Mouse (Mus musculus): Measurements from ENCODE around the gene Epha7. TPM values are rescaled to one million over a fixed set of nuclear protein-coding genes. Genes with fewer than 3 reads are reported as not detected.

The Epha7 gene
- polyA plus RNA-seq, 1 experiment from 2014 or later = 67.8 TPM

DNA sequence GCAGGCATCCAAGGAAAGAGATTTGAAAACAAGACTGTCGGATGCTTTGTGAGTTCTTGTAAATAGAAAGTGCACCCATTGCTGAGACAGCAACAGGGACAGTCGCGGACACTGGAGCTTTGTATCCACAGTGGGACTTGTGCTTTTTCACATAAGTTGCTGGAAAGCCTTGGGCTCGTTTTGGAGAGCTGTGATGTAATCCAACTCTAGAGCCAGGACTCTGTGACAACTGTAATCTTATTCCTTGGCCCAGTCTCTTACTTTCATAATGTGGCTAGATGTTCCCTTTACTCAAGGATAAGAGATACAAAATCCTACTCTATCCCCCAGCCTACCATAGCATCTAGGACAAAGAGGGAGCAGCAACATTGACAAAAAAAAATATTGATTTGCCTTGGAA is 97.2 kb downstream of the Epha7 start:
- Histone ChIP-seq H3K9me3 (ENCODE audit: control insufficient read depth, low read length) (no peaks in the 10 kb centered on the region), H3K27me3 (ENCODE audit: control insufficient read depth, insufficient read depth, low read length) (no peaks in the 10 kb centered on the region), H3K4me3 (ENCODE audit: low read depth, low read length) (no peak overlapping the region), H3K27ac (ENCODE audit: low read depth, low read length) (no peak overlapping the region), H3K4me2 (replicated peaks; ENCODE audit: low read depth, low read length) (no peak overlapping the region), H3K9ac (ENCODE audit: low read depth, low read length) (no peak overlapping the region), H3K4me1 (replicated peaks; ENCODE audit: control insufficient read depth, insufficient read depth, low read length) (no peaks in the 10 kb centered on the region), H3K36me3 (ENCODE audit: control insufficient read depth, insufficient read depth, low read length) (no peaks in the 10 kb centered on the region)
- ATAC-seq (ENCODE audit: low FRiP score) = no peak
- 80% methylated on average over 4 of the region's 4 CpGs for WGBS
- DNase-seq (ENCODE audit: low spot score) = no peak

DNA sequence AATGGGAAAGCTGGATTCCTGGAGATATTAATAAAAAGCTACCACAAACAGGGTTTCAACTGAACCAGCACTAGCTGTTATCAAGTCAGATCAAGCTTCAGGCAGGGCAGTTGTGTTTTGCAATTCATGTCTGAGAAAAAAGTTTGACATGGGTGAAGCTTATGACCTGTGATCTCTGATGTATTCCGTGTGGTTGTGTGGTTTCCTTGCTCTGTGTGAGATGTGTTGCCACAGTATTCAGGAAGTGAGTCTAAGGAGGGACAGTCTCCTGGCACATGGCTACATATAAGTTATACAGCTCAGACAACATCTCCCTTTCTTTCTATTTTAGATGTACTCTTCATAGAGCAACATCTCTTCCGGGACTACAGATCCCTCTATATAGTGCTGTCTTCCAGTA is 99.1 kb downstream of the Epha7 start:
- no peak for DNase-seq (ENCODE audit: low spot score)
- H3K36me3 ChIP-seq (ENCODE audit: control insufficient read depth, insufficient read depth, low read length) = no peaks in the 10 kb centered on the region
- H3K9ac ChIP-seq (ENCODE audit: low read depth, low read length) = no peak overlapping the region
- no peak overlapping the region for H3K27ac ChIP-seq (ENCODE audit: low read depth, low read length)
- no peaks in the 10 kb centered on the region for H3K9me3 ChIP-seq (ENCODE audit: control insufficient read depth, low read length)
- no peak for ATAC-seq (ENCODE audit: low FRiP score)
- no peak overlapping the region for H3K4me2 ChIP-seq (replicated peaks; ENCODE audit: low read depth, low read length)
- 81% methylated on average over 2 of the region's 2 CpGs for WGBS
- no peak overlapping the region for H3K4me3 ChIP-seq (ENCODE audit: low read depth, low read length)
- H3K27me3 ChIP-seq (ENCODE audit: control insufficient read depth, insufficient read depth, low read length) = no peaks in the 10 kb centered on the region
- H3K4me1 ChIP-seq (replicated peaks; ENCODE audit: control insufficient read depth, insufficient read depth, low read length) = no peaks in the 10 kb centered on the region

DNA sequence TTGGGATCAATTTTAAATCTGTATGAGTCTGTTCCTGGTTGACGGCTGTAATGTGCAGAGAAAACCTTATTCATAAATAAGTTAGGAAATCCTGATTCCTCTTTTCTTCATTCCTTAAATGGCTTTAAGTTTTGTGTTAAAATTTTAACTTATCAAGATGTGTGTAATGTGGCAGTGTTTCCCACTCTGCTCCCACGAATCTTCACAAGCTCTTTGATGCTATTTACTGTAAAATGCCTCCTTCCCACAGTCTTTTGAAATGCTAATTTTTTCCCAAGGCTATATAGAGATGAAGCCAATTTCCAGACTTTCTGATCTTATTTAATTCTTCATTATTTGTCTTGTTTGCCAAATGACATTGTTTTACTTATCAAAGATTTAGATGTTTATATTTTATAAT is 100.7 kb downstream of the Epha7 start:
- Histone ChIP-seq H3K4me2 (replicated peaks; ENCODE audit: low read depth, low read length) (no peak overlapping the region), H3K9ac (ENCODE audit: low read depth, low read length) (no peak overlapping the region), H3K36me3 (ENCODE audit: control insufficient read depth, insufficient read depth, low read length) (no peaks in the 10 kb centered on the region), H3K27ac (ENCODE audit: low read depth, low read length) (no peak overlapping the region), H3K9me3 (ENCODE audit: control insufficient read depth, low read length) (no peaks in the 10 kb centered on the region), H3K4me3 (ENCODE audit: low read depth, low read length) (no peak overlapping the region), H3K27me3 (ENCODE audit: control insufficient read depth, insufficient read depth, low read length) (no peaks in the 10 kb centered on the region), H3K4me1 (replicated peaks; ENCODE audit: control insufficient read depth, insufficient read depth, low read length) (no peaks in the 10 kb centered on the region)
- WGBS = 71% methylated on average over 2 of the region's 2 CpGs
- DNase-seq (ENCODE audit: low spot score) (no peak), ATAC-seq (ENCODE audit: low FRiP score) (no peak)

DNA sequence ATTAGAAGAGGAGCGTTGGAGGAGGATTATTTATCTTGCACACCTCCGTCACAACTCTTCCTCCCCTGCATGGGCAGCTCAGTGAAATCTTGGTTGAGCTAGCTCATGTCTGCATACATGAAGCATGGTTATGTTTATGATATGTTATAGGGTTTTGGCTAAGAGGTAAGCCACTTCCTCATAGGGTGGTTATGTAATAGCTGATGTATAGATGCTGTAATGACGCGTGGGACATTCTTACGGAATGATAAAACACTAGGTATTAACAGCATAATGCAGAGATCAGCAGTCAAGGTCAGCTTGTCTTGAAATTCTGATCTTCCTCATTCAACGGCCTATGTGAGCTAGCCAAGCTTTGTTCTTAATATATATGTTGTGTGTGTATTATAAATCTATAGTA is 107.7 kb downstream of the Epha7 start:
- H3K27ac ChIP-seq (ENCODE audit: low read depth, low read length) = no peak overlapping the region
- DNase-seq (ENCODE audit: low spot score) (no peak), ATAC-seq (ENCODE audit: low FRiP score) (no peak)
- no peak overlapping the region for H3K4me2 ChIP-seq (replicated peaks; ENCODE audit: low read depth, low read length)
- no peak overlapping the region for H3K9ac ChIP-seq (ENCODE audit: low read depth, low read length)
- WGBS = 92% methylated on average over 6 of the region's 6 CpGs
- no peaks in the 10 kb centered on the region for H3K4me1 ChIP-seq (replicated peaks; ENCODE audit: control insufficient read depth, insufficient read depth, low read length)
- no peaks in the 10 kb centered on the region for H3K36me3 ChIP-seq (ENCODE audit: control insufficient read depth, insufficient read depth, low read length)
- no peaks in the 10 kb centered on the region for H3K9me3 ChIP-seq (ENCODE audit: control insufficient read depth, low read length)
- H3K27me3 ChIP-seq (ENCODE audit: control insufficient read depth, insufficient read depth, low read length) = no peaks in the 10 kb centered on the region
- H3K4me3 ChIP-seq (ENCODE audit: low read depth, low read length) = no peak overlapping the region

DNA sequence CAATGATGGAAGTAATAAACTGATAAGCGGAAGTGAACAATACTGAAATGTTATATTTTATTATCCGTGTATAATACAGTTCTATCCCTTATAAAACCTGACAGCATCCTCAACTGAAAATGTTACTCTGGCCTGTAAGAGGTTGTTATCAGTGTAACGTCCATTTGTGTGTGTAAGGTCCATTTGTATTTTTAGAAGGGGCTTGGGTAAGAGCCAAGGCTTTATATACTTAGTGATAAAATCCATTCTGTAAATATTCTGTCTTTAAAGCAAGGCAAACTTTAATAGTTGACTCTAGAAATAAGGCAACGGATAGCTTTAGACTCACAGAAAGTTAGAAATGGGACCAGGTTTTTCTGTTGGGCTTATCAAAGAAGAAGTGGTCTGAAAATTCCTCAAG is 113.1 kb downstream of the Epha7 start:
- DNase-seq (ENCODE audit: low spot score) = no peak
- Histone ChIP-seq H3K27ac (ENCODE audit: low read depth, low read length) (no peak overlapping the region), H3K4me3 (ENCODE audit: low read depth, low read length) (no peak overlapping the region), H3K4me1 (replicated peaks; ENCODE audit: control insufficient read depth, insufficient read depth, low read length) (no peaks in the 10 kb centered on the region), H3K9me3 (ENCODE audit: control insufficient read depth, low read length) (no peaks in the 10 kb centered on the region), H3K27me3 (ENCODE audit: control insufficient read depth, insufficient read depth, low read length) (no peaks in the 10 kb centered on the region), H3K36me3 (ENCODE audit: control insufficient read depth, insufficient read depth, low read length) (no peaks in the 10 kb centered on the region), H3K9ac (ENCODE audit: low read depth, low read length) (no peak overlapping the region), H3K4me2 (replicated peaks; ENCODE audit: low read depth, low read length) (no peak overlapping the region)
- ATAC-seq (ENCODE audit: low FRiP score) = no peak
- 96% methylated on average over 4 of the region's 4 CpGs for WGBS

DNA sequence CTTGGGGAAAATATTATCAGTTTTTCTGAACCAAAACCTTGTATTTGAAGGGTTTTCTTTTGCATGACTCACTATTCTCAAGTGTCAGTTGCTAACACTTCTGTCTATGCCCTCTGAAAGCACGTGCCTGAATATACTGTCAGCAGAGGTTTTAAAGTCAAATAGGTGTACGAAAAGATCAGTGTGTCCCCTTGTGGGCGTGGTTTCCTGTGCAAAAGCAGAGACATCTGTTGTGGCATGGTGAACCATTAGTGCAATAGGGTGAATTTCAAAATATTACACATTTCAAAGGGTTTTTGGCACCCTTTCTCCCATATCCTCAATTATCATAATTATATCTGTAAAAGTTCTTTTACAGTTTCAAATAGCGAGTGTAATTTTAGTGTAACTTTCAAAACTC is 120.5 kb downstream of the Epha7 start:
- H3K9ac ChIP-seq (ENCODE audit: low read depth, low read length) = no peak overlapping the region
- no peaks in the 10 kb centered on the region for H3K36me3 ChIP-seq (ENCODE audit: control insufficient read depth, insufficient read depth, low read length)
- H3K9me3 ChIP-seq (ENCODE audit: control insufficient read depth, low read length) = no peaks in the 10 kb centered on the region
- ATAC-seq (ENCODE audit: low FRiP score) (no peak), DNase-seq (ENCODE audit: low spot score) (no peak)
- 85% methylated on average over 4 of the region's 4 CpGs for WGBS
- H3K4me3 ChIP-seq (ENCODE audit: low read depth, low read length) = no peak overlapping the region
- no peak overlapping the region for H3K27ac ChIP-seq (ENCODE audit: low read depth, low read length)
- no peaks in the 10 kb centered on the region for H3K27me3 ChIP-seq (ENCODE audit: control insufficient read depth, insufficient read depth, low read length)
- H3K4me1 ChIP-seq (replicated peaks; ENCODE audit: control insufficient read depth, insufficient read depth, low read length) = no peaks in the 10 kb centered on the region
- no peak overlapping the region for H3K4me2 ChIP-seq (replicated peaks; ENCODE audit: low read depth, low read length)

DNA sequence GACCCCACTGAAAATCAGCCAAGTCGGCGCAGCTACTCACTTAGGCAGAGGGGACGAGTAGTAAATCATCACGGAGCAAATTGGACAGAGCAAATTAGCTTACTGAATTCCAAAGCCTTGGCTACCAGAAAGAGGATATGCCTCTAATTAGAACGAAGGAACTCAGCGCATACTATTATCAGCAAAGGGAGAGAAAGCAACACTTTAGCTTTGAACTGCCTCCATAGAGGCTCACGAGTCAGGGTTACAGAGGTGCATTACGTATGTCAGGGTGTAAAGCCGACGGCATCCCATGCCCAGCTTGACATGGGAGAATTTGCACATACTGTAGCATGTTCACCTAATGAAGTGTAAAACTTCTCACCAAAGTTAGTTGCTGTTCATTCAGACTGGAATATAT is 121.9 kb downstream of the Epha7 start:
- H3K4me3 ChIP-seq (ENCODE audit: low read depth, low read length) = no peak overlapping the region
- H3K36me3 ChIP-seq (ENCODE audit: control insufficient read depth, insufficient read depth, low read length) = no peaks in the 10 kb centered on the region
- H3K27ac ChIP-seq (ENCODE audit: low read depth, low read length) = no peak overlapping the region
- no peak for ATAC-seq (ENCODE audit: low FRiP score)
- H3K4me2 ChIP-seq (replicated peaks; ENCODE audit: low read depth, low read length) = no peak overlapping the region
- no peaks in the 10 kb centered on the region for H3K9me3 ChIP-seq (ENCODE audit: control insufficient read depth, low read length)
- H3K4me1 ChIP-seq (replicated peaks; ENCODE audit: control insufficient read depth, insufficient read depth, low read length) = no peaks in the 10 kb centered on the region
- 76% methylated on average over 10 of the region's 10 CpGs for WGBS
- DNase-seq (ENCODE audit: low spot score) = no peak
- H3K27me3 ChIP-seq (ENCODE audit: control insufficient read depth, insufficient read depth, low read length) = no peaks in the 10 kb centered on the region
- H3K9ac ChIP-seq (ENCODE audit: low read depth, low read length) = no peak overlapping the region

DNA sequence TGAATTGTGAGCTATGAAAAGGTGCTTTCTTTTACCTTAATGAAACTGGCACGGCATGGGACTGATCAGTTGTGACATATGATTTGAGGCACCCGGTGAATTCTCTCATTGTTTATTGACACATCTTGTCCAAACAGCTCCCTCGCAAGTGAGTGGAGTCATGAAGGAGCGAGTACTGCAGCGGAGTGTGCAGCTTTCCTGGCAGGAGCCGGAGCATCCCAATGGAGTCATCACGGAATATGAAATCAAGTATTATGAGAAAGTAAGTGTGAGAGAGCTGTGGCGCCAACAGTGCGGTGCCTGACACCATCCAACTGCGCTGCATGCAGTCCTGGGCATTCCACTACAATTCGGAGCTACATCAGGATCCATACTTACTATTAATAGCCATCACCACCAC is 122.6 kb downstream of the Epha7 start:
- no peak for DNase-seq (ENCODE audit: low spot score)
- Histone ChIP-seq H3K9ac (ENCODE audit: low read depth, low read length) (no peak overlapping the region), H3K27ac (ENCODE audit: low read depth, low read length) (no peak overlapping the region), H3K4me2 (replicated peaks; ENCODE audit: low read depth, low read length) (no peak overlapping the region), H3K36me3 (ENCODE audit: control insufficient read depth, insufficient read depth, low read length) (no peaks in the 10 kb centered on the region), H3K27me3 (ENCODE audit: control insufficient read depth, insufficient read depth, low read length) (no peaks in the 10 kb centered on the region), H3K4me1 (replicated peaks; ENCODE audit: control insufficient read depth, insufficient read depth, low read length) (no peaks in the 10 kb centered on the region), H3K9me3 (ENCODE audit: control insufficient read depth, low read length) (no peaks in the 10 kb centered on the region), H3K4me3 (ENCODE audit: low read depth, low read length) (no peak overlapping the region)
- WGBS = 79% methylated on average over 11 of the region's 11 CpGs
- peak; percentile 33; the same call in 1 of the 2 replicates for ATAC-seq (ENCODE audit: low FRiP score)

DNA sequence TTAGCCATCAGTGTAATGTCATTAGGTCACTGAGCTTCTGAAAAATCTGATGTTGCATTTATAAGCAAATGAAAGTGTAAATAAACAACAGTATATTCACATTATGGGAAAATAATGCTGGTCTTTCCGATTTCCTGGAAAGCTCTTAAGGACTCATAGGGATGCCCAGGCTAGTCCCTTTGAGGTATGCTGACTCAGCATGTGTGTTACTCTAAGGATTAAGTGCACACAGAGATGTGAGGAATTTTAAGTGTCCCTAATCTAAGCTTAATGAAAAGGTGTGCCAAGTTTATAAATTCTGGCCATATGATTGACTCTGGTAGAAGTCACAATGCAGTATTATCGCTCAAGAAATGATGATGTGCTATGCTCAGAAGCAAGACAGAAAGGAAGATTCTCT is 127.8 kb downstream of the Epha7 start:
- no peaks in the 10 kb centered on the region for H3K4me1 ChIP-seq (replicated peaks; ENCODE audit: control insufficient read depth, insufficient read depth, low read length)
- H3K4me2 ChIP-seq (replicated peaks; ENCODE audit: low read depth, low read length) = no peak overlapping the region
- no peak overlapping the region for H3K27ac ChIP-seq (ENCODE audit: low read depth, low read length)
- ATAC-seq (ENCODE audit: low FRiP score) (no peak), DNase-seq (ENCODE audit: low spot score) (no peak)
- no peak overlapping the region for H3K4me3 ChIP-seq (ENCODE audit: low read depth, low read length)
- no peaks in the 10 kb centered on the region for H3K9me3 ChIP-seq (ENCODE audit: control insufficient read depth, low read length)
- no peak overlapping the region for H3K9ac ChIP-seq (ENCODE audit: low read depth, low read length)
- no peaks in the 10 kb centered on the region for H3K36me3 ChIP-seq (ENCODE audit: control insufficient read depth, insufficient read depth, low read length)
- WGBS = 85% methylated on average over 2 of the region's 2 CpGs
- no peaks in the 10 kb centered on the region for H3K27me3 ChIP-seq (ENCODE audit: control insufficient read depth, insufficient read depth, low read length)
